Mouse (Mus musculus) spleen, adult 12 weeks (tissue): ENCODE measurements at regions not wholly inside any gene's neighbourhood (a gene's known extent, or its start where the extent isn't known, plus 50 kb on each side); places are given as distances from the start of the nearest gene placed in this dataset.

Source experiments
- DNase-seq: peaks from one replicate; pipeline ENCODE4 v3.0.0; 2022; ENCODE audit warnings: low spot score

- no peak for DNase-seq
Observed at GRCm38 (mm10) chr13:52153030-52153429, 306.6 kb downstream of the Gadd45g start.

GRCm38 (mm10) chr13:52153576-52153975, 307.1 kb downstream of the Gadd45g start:
- no peak for DNase-seq

- no peak for DNase-seq
Observed at GRCm38 (mm10) chr13:52154111-52154843, 307.8 kb downstream of the Gadd45g start.

GRCm38 (mm10) chr13:52154844-52155587, 308.5 kb downstream of the Gadd45g start:
- no peak for DNase-seq

DNA sequence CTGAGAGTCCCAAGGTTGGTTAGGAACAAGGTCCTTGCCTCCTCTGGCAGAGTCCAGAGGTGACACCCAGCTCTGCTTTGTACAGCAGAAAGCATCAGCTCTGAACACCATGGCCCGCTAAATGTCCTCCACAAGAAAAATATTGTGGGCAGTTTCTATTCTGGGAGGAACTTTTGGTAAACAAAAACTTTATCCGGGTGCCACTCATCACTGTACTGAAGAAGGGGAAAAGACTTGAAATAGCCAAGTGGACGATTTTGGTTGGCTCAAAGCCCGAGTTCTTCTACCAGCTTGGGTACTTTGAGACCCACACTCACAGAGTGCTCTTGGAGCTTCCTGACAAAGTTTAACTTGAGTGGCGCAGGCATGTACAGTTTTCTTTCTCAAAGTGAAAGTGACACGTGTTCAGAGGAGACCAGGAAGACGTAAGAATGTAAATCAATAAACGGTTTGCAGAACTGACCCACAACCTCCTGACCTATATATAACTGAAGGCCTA, 309.2 kb downstream of the Gadd45g start:
- no peak for DNase-seq

DNA sequence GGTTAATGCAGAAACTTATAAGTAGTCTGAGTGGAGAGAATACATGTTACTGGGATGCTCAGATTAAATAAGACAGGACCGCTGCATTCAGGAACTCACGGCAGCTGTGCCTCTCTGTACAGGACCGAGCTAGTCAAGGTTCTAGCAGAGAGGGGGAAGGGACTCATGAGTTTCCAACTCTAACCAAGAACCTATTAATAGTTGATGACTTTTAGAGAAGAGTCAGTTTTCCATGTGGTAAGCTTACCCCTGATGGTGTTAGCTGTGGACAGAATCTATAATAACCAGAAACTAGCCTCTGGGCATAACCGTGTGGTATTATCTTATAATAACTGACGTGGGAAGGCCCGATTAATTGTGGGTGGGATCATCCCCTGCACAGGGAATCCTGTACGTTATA, 316.2 kb downstream of the Gadd45g start:
- no peak for DNase-seq

DNA sequence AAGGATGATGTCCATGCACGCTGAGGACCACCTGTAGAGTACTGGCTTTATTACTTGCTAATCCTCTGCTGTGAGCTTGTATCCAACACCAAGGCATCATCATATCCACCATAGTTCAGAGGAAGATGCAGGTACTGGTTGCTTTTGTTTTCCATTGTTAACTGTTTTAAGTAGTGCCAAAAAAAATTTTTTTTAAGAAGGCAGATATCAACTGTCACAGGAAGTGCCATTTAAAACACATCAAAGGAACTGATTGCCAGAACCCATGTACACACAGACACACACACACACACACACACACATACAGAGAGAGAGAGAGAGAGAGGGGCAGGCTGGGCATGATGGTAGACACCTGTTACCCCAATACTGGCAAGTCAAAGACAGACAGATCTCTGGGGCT, 319.1 kb downstream of the Gadd45g start:
- DNase-seq = no peak

GRCm38 (mm10) chr13:52167968-52168367, 321.5 kb downstream of the Gadd45g start:
- no peak for DNase-seq

DNA sequence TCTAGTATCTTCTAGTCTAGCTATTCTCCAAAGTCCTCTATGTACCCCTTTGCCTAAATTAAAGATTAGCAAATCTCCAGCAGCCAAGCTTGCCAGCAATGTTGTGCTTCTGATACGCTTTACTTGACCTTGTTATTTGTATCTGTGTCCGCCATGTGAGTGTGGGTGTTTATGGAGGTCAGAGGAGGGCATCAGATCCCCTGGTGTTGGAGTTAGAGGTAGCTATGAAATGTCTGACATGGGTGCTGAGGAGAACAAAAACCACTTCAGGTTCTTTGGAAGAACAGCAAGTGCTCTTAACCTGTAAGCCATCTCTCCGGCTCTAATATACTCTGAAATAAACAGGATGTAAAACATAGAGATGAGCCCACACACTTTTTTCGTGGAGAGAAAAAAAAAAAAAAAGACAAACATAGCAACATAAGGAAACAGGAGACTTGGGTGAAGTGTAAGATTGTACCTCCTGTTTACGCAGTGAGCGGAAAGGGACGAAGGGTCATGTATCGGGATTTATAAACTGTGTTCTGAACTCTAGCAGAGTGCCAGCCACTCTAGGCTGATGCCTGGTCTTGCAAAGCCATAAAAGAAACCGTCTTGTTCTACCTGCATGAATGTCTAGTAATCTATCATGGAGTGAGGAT, 326.3 kb downstream of the Gadd45g start:
- DNase-seq = no peak

GRCm38 (mm10) chr13:52175665-52176064, 329.2 kb downstream of the Gadd45g start:
- no peak for DNase-seq

DNA sequence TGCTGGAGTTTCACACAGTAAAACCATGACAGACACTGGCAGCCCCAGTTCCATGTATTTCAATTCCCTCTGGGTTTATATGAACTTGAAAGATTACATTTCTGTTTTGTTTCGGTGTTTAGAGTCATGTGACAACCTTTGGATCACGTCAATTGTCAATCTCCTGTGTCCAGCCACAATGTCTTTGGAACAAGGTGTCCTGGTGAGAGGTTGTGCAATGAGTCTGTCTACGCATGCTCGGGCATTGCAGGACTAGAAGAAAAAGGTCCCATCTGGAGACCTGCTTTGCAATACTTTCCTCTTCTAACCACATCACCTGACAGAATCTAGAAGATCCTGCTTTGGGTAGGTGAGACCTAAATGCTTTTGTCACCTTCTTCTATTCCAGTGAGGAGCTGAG, 333.5 kb downstream of the Gadd45g start:
- no peak for DNase-seq

GRCm38 (mm10) chr13:52183635-52184034, 337.2 kb downstream of the Gadd45g start:
- DNase-seq = no peak

- DNase-seq = no peak
Observed at GRCm38 (mm10) chr13:52185574-52185973, 339.1 kb downstream of the Gadd45g start.

DNA sequence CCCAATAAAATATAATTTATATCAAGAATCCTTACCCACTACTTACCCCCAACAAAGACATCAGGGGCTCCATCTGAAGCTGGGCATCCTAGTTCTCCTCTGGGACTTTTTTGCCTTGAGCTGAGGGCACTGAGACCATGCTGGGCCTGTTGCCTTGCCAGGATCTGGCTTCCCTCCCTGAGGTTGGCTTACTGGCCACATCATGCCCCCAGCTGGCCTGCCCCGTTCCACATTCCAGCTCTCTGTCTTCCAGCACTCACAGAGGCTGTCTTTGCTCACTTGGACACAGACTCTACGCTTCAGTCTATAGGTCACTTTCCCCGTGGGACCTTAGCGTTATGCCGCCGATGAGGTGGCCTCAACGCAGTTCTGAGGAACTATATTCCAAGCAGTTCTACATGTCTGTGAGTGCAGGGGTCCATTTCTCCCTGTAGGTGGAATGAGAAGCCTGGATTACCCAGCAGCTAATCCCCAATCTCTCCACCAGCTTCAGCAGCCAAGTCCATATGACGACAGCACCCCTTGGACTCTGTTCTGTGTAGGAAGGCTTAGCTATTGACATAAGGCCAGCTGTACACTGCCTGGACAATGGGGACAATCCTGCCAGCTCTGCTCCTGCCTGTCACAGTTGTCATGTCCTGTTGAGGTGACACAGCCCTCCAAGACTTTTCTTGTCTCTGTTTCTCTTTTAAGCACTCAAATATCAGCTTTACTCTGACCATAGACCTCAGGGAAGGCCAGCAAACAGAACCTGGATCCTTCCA, 341.5 kb downstream of the Gadd45g start:
- no peak for DNase-seq

DNA sequence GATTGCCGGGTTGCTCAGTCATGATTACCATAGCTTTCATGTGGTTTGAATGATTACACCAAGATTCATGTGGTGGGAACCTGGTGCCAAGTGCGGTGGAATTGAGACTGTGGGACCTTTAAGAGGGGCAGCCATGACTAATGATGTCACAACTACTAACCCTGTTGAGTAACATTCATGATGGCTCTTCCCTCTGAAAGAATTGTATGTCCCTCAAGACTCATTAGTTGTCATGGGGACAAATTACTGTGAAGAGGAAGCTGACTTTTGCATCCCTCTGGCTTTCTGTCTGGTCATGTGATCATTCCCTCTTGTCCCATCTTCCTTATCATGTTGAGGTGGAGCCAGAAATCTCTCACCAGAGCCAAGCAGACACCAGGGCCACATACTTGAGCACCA, 342.1 kb downstream of the Gadd45g start:
- no peak for DNase-seq

DNA sequence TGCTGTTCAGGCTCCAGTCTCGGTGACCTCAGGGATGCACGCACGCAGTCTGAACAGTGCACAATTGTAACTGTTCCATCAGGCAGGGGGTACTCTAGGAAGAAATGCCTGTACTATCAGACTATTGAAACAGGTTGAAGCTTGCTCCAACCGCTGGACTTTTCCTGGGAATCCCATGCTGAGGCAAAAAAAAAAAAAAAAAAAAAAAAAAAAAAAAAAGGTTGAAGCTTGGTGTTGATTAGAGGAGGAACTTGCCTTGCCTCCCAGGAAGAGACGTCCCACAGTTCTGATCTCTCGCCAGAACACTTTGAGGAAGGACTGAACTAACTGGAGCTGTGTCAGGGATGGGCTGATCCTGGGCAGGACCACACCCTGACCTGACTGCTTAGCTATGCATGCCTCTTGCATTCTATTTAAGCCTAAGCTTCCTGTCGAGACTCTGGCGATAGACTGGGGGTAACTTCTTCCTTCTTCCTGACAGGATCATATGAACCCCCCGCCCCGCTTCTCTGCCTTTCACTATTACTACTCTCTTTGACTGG, 341.6 kb downstream of the Diras2 start:
- DNase-seq = no peak

DNA sequence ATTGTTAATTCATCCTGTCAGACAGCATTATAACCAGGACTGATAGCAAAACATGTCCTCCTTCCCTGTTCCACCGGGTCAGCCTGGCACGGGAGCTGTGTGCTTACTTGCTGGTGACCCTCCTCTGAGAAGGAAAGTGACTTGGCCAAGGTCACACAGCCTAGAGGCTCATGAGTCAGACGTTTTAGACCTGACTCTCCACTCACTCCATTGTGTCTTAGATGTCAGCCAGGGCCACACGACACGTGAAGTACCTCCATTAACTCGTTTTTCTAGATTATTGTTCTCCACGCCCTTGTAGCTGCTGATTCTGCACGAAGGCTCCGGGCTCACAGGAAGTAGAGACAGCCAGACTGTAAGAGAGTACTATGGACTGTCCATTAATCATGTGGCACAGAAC, 340.8 kb downstream of the Diras2 start:
- no peak for DNase-seq

GRCm38 (mm10) chr13:52190848-52191590, 340.1 kb downstream of the Diras2 start:
- DNase-seq = no peak

GRCm38 (mm10) chr13:52196917-52197316, 334.2 kb downstream of the Diras2 start:
- no peak for DNase-seq

GRCm38 (mm10) chr13:52198649-52199348, 332.3 kb downstream of the Diras2 start:
- no peak for DNase-seq

DNA sequence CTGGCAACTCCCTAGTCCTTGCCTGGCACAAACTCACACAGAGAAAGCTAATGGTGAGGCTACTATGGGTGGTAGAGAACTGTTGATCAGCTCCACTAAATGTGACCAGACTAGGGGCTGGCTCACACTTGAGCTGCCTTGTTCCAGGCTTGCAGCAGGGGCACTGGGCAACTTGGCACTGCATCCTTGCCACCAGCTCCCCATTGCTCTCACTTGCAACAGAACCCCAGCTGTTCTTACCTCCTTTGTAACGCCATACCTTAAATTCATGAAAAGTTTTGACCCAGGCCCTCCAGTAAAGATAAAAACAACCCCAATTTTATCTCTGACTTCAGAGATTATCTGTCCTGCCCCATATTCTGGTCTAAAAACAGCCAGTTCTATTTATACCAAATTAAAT, 328.7 kb downstream of the Diras2 start:
- DNase-seq = no peak
